ENCODE assay signal across 12 mouse cellular contexts in genomic region chr6:87777842-87778241, GRCm38 (mm10). TPM values are rescaled to one million over a fixed set of nuclear protein-coding genes. Genes with fewer than 3 reads are reported as not detected.
DNase-seq lines count a peak whose midpoint lies in the region; ATAC-seq and TF ChIP-seq lines count a peak whose summit lies in the region.
"Had no signal": no experiment of that assay in that cellular context is flagged by ENCODE, and none has a peak within 500 bp of the region (broad histone marks: within the 10 kb centered on the region; RNA-seq: fewer than 3 reads in every experiment).

Gp9 (plus strand) TSS chr6:87778072.

- H3K4me2 ChIP-seq in liver, embryonic 13.5 days, result peak within 1 kb of the TSS; percentile 62
- H3K4me2 ChIP-seq in stomach, postnatal 0 days (replicated peaks; ENCODE audit: low read depth), result no peak within 1 kb of the TSS

- no peaks in the 10 kb centered on the region for H3K9me3 ChIP-seq in liver, embryonic 13.5 days (replicated peaks)
- H3K9me3 ChIP-seq in stomach, postnatal 0 days (ENCODE audit: control insufficient read depth, low read length), result no peaks in the 10 kb centered on the region
- H3K9me3 ChIP-seq in hindbrain, embryonic 10.5 days, result peaks cover 4% of the 10 kb centered on the region; the same call in 1 of the 2 replicates

- peak; percentile 76 for DNase-seq in heart, adult 11 months
- no peak for DNase-seq in heart, postnatal 14 days
- DNase-seq in spleen, adult 2 months (ENCODE audit: low read depth in 1 of 2, low spot score in 2 of 2), result no peak
- no peak for DNase-seq in spleen, adult 18-20 months
- no peak for DNase-seq in liver, embryonic 13.5 days
- peak; percentile 30 for DNase-seq in stomach, postnatal 0 days (ENCODE audit: low spot score)
- DNase-seq in hindbrain, embryonic 10.5 days (ENCODE audit: low spot score), result no peak
- DNase-seq in thymus, postnatal 36 days, result no peak
- DNase-seq: adrenal gland, postnatal 36 days; right cerebral cortex, postnatal 14 days had no signal

- ATAC-seq in liver, embryonic 13.5 days (ENCODE audit: low read depth), result no peak
- ATAC-seq in stomach, postnatal 0 days (ENCODE audit: low FRiP score, low TSS enrichment), result peak; percentile 68
- ATAC-seq: hindbrain, embryonic 16.5 days had no signal

- peak within 1 kb of the TSS; percentile 73 for H3K9ac ChIP-seq in liver, embryonic 13.5 days
- no peak within 1 kb of the TSS for H3K9ac ChIP-seq in stomach, postnatal 0 days (ENCODE audit: low read length)

- no peak for TF ChIP-seq EP300 in stomach, postnatal 0 days (optimal IDR thresholded peaks at IDR 0.05)

- no peaks in the 10 kb centered on the region for H3K36me3 ChIP-seq in spleen, adult 2 months (ENCODE audit: control insufficient read depth, insufficient read depth, low read length)
- peaks cover 6% of the 10 kb centered on the region for H3K36me3 ChIP-seq in liver, embryonic 13.5 days
- no peaks in the 10 kb centered on the region for H3K36me3 ChIP-seq in stomach, postnatal 0 days (ENCODE audit: control insufficient read depth, insufficient read depth, low read length)
- no peaks in the 10 kb centered on the region for H3K36me3 ChIP-seq in hindbrain, embryonic 10.5 days

- intact Hi-C loops in heart, postnatal 14 days (cut with DNase I), result no loop called here

- no peak for TF ChIP-seq CTCF in spleen, adult 2 months (IDR thresholded peaks at IDR 0.05; ENCODE audit: extremely low read depth, insufficient read depth, insufficient read length, insufficient replicate concordance)
- no peak for TF ChIP-seq CTCF in stomach, postnatal 0 days (IDR thresholded peaks at IDR 0.05; ENCODE audit: low read depth)

- 15% methylated on average over 2 of the region's 2 CpGs for WGBS in spleen, adult 2 months
- 28% methylated on average over 2 of the region's 2 CpGs for whole genome bisulfite sequencing in liver, embryonic 13.5 days (ENCODE audit: insufficient replicate concordance)
- WGBS in stomach, postnatal 0 days, result 69% methylated on average over 2 of the region's 2 CpGs
- WGBS in hindbrain, embryonic 10.5 days, result 72% methylated on average over 2 of the region's 2 CpGs

- no peak within 1 kb of the TSS; the same call in 1 of the 2 replicates for H3K27ac ChIP-seq in spleen, adult 2 months (ENCODE audit: insufficient read depth, low read length)
- peak within 1 kb of the TSS; percentile 94 for H3K27ac ChIP-seq in liver, embryonic 13.5 days
- no peak within 1 kb of the TSS for H3K27ac ChIP-seq in stomach, postnatal 0 days (replicated peaks)
- H3K27ac ChIP-seq in hindbrain, embryonic 10.5 days, result no peak within 1 kb of the TSS; the same call in 1 of the 2 replicates

- H3K4me3 ChIP-seq in spleen, adult 2 months (ENCODE audit: extremely low read depth, insufficient read depth, insufficient read length), result no peak within 1 kb of the TSS
- peak within 1 kb of the TSS; percentile 50 for H3K4me3 ChIP-seq in liver, embryonic 13.5 days (replicated peaks)
- no peak within 1 kb of the TSS for H3K4me3 ChIP-seq in stomach, postnatal 0 days (ENCODE audit: low read depth, low read length)
- no peak within 1 kb of the TSS for H3K4me3 ChIP-seq in hindbrain, embryonic 10.5 days

- no peaks in the 10 kb centered on the region for H3K4me1 ChIP-seq in spleen, adult 2 months (ENCODE audit: control insufficient read depth, insufficient read depth, insufficient read length)
- peaks cover 44% of the 10 kb centered on the region for H3K4me1 ChIP-seq in liver, embryonic 13.5 days (replicated peaks)
- no peaks in the 10 kb centered on the region for H3K4me1 ChIP-seq in stomach, postnatal 0 days (replicated peaks; ENCODE audit: control insufficient read depth, insufficient read depth)
- H3K4me1 ChIP-seq in hindbrain, embryonic 10.5 days (replicated peaks), result no peaks in the 10 kb centered on the region

- H3K27me3 ChIP-seq in spleen, adult 2 months (ENCODE audit: control insufficient read depth, insufficient read depth, low read length), result no peaks in the 10 kb centered on the region
- H3K27me3 ChIP-seq in liver, embryonic 13.5 days, result 0 out of 2 replicates have a peak, but pooled peaks cover 2% of the 10 kb centered on the region
- H3K27me3 ChIP-seq in stomach, postnatal 0 days (ENCODE audit: control insufficient read depth, insufficient read depth, low read length), result no peaks in the 10 kb centered on the region
- H3K27me3 ChIP-seq in hindbrain, embryonic 10.5 days (ENCODE audit: insufficient read depth, poor library complexity, severe bottlenecking), result no peaks in the 10 kb centered on the region

- TF ChIP-seq POLR2A in spleen, adult 2 months (IDR thresholded peaks at IDR 0.05; ENCODE audit: low read depth, low read length), result no peak

RNA-seq across cellular contexts. Expression of gene Gp9, which starts in this region (rescaled TPM):
- 1 to 10 TPM in 1 of 2 experiments, under 1 TPM in 1; 0.33 to 1.0 TPM for total RNA-seq in heart, postnatal 14 days (2021)
- 70.5 and 104 TPM in 2 replicates for polyA plus RNA-seq in spleen, adult 2 months (2012; rRNA removed)
- polyA plus RNA-seq in liver, embryonic 13.5 days (2015; fragmentation: Nextera tagmentation; extraction: Ambion mirVana), result 32.7 and 35.6 TPM in 2 replicates
- 0.38 and 0.40 TPM in 2 replicates for polyA plus RNA-seq in stomach, postnatal 0 days (2015; fragmentation: Nextera tagmentation; extraction: Ambion mirVana)
- polyA plus RNA-seq in hindbrain, embryonic 10.5 days (2016; fragmentation: Nextera tagmentation; extraction: Ambion mirVana), result 3.0 and 3.1 TPM in 2 replicates
- total RNA-seq: adrenal gland, postnatal 36 days; ES-E14 had no signal

Comparison
In these comparisons a context has a peak if more than half of its experiments do, and no peak if none do; other contexts are left out.
1. Peak in DNase-seq and ATAC-seq in stomach, postnatal 0 days; RNA of the gene not detected or under 1 TPM.